ENCODE assay signal across 11 mouse cellular contexts in genomic region chr12:111794102-111794501, GRCm38 (mm10). TPM values are rescaled to one million over a fixed set of nuclear protein-coding genes. Genes with fewer than 3 reads are reported as not detected.
A peak's percentile ranks its signal among the peaks of the same experiment; 100 is the strongest.
DNase-seq lines count a peak whose midpoint lies in the region; ATAC-seq and TF ChIP-seq lines count a peak whose summit lies in the region.
"Had no signal": no experiment of that assay in that cellular context is flagged by ENCODE, and none has a peak within 500 bp of the region (broad histone marks: within the 10 kb centered on the region; RNA-seq: fewer than 3 reads in every experiment).

No protein-coding gene starts in this region.

- peaks cover 2 to 3% of the 10 kb centered on the region in 2 experiments; a peak in 2 of 4 replicates for H3K4me1 ChIP-seq in liver, embryonic 14.5 days (replicated peaks; ENCODE audit: control insufficient read depth in 2 of 2, insufficient read depth in 2 of 2, low read length in 1 of 2)
- H3K4me1 ChIP-seq: embryonic facial prominence, embryonic 15.5 days; neural tube, embryonic 13.5 days had no signal

- H3K9me3 ChIP-seq in liver, embryonic 14.5 days (ENCODE audit: control insufficient read depth, low read length), result no peaks in the 10 kb centered on the region
- H3K9me3 ChIP-seq: embryonic facial prominence, embryonic 15.5 days; neural tube, embryonic 13.5 days had no signal

- no peak overlapping the region for H3K4me3 ChIP-seq in liver, embryonic 14.5 days (ENCODE audit: insufficient read depth in 1 of 2, low read depth in 2 of 2, low read length in 2 of 2)
- H3K4me3 ChIP-seq: embryonic facial prominence, embryonic 15.5 days; neural tube, embryonic 13.5 days had no signal

- ATAC-seq in liver, embryonic 14.5 days (ENCODE audit: insufficient read depth), result peak; percentile 57
- ATAC-seq in monocyte, adult 5-6 weeks (replicated peaks; ENCODE audit: insufficient number of reproducible peaks, low FRiP score, low TSS enrichment, poor library complexity, severe bottlenecking), result no peak
- ATAC-seq: Patski had no signal

- peaks cover 5% of the 10 kb centered on the region for H3K36me3 ChIP-seq in liver, embryonic 14.5 days (replicated peaks; ENCODE audit: control insufficient read depth, insufficient read depth, low read depth)

- no peak overlapping the region for H3K4me2 ChIP-seq in liver, embryonic 14.5 days (ENCODE audit: low read depth)
- H3K4me2 ChIP-seq: embryonic facial prominence, embryonic 15.5 days; neural tube, embryonic 13.5 days had no signal

- DNase-seq in layer of hippocampus, adult 9-11 months, result peak; percentile 72
- no peak for DNase-seq in layer of hippocampus, adult 8-10 months (ENCODE audit: low spot score in 2 of 2)
- DNase-seq in cerebellum, adult 9-11 months, result peak; percentile 67
- DNase-seq in heart, postnatal 36 days, result peak; percentile 49 to 62
- no peak for DNase-seq in liver, embryonic 14.5 days (ENCODE audit: low read depth in 3 of 3, low spot score in 3 of 3)
- no peak for DNase-seq in urinary bladder, postnatal 25 days (ENCODE audit: low spot score)
- no peak for DNase-seq in thymus, postnatal 36 days

- no peak for TF ChIP-seq CTCF in liver, embryonic 14.5 days (IDR thresholded peaks at IDR 0.05; ENCODE audit: low read depth)

- WGBS in liver, embryonic 14.5 days (ENCODE audit: insufficient replicate concordance), result 39% methylated on average over 22 of the region's 22 CpGs

- TF ChIP-seq EP300 in liver, embryonic 14.5 days (IDR thresholded peaks at IDR 0.05; ENCODE audit: low read depth), result no peak

- no peak overlapping the region for H3K27ac ChIP-seq in liver, embryonic 14.5 days
- H3K27ac ChIP-seq: neural tube, embryonic 13.5 days had no signal

- intact Hi-C loops in heart, postnatal 36 days (cut with DNase I), result no loop called here

- no peak overlapping the region for H3K9ac ChIP-seq in liver, embryonic 14.5 days (replicated peaks)
- H3K9ac ChIP-seq: embryonic facial prominence, embryonic 15.5 days; neural tube, embryonic 13.5 days had no signal

- H3K27me3 ChIP-seq in liver, embryonic 14.5 days (ENCODE audit: control insufficient read depth, insufficient read depth, low read length), result no peaks in the 10 kb centered on the region
- H3K27me3 ChIP-seq: embryonic facial prominence, embryonic 15.5 days; neural tube, embryonic 13.5 days; Patski had no signal

RNA-seq across cellular contexts. Expression of gene Xrcc3, which starts 19.6 kb away (rescaled TPM):
- total RNA-seq in layer of hippocampus, adult 8-10 months (2022), result 1 to 10 TPM; 3.7 to 5.2 (median 4.5) TPM
- total RNA-seq in heart, postnatal 36 days (2021), result 1 to 10 TPM in 1 of 2 experiments, under 1 TPM in 1; 0.76 to 1.9 TPM
- 11.7 and 15.5 TPM in 2 replicates for polyA plus RNA-seq in liver, embryonic 14.5 days (2012; rRNA removed)
- 6.6 and 7.5 TPM in 2 replicates for polyA plus RNA-seq in liver, embryonic 14.5 days (2014; fragmentation: Nextera tagmentation; extraction: Ambion mirVana)
- total RNA-seq in monocyte, adult 5-6 weeks (2017), result 0.11 to 2.1 TPM (median 1.9 TPM) in 3 replicates

RNA-seq across cellular contexts. Expression of gene Zfyve21, which starts 19.9 kb away (rescaled TPM):
- 10 to 100 TPM; 21.5 to 26.5 (median 23.9) TPM for total RNA-seq in layer of hippocampus, adult 8-10 months (2022)
- 10 to 100 TPM; 65.3 to 66.5 TPM for total RNA-seq in heart, postnatal 36 days (2021)
- polyA plus RNA-seq in liver, embryonic 14.5 days (2012; rRNA removed), result 35.3 and 38.4 TPM in 2 replicates
- polyA plus RNA-seq in liver, embryonic 14.5 days (2014; fragmentation: Nextera tagmentation; extraction: Ambion mirVana), result 52.0 and 54.5 TPM in 2 replicates
- total RNA-seq in monocyte, adult 5-6 weeks (2017), result 1.0 to 3.8 TPM (median 3.5 TPM) in 3 replicates

RNA-seq across cellular contexts. Expression of gene Klc1, which starts 35.5 kb away (rescaled TPM):
- total RNA-seq in layer of hippocampus, adult 8-10 months (2022), result 100 to 1,000 TPM; 630 to 651 (median 634) TPM
- 10 to 100 TPM; 84.4 to 94.2 TPM for total RNA-seq in heart, postnatal 36 days (2021)
- polyA plus RNA-seq in liver, embryonic 14.5 days (2012; rRNA removed), result 11.3 and 16.3 TPM in 2 replicates
- 14.3 and 17.2 TPM in 2 replicates for polyA plus RNA-seq in liver, embryonic 14.5 days (2014; fragmentation: Nextera tagmentation; extraction: Ambion mirVana)
- total RNA-seq in monocyte, adult 5-6 weeks (2017), result 142 to 241 TPM (median 173 TPM) in 3 replicates

Comparison
In these comparisons a context has a peak if more than half of its experiments do, and no peak if none do; other contexts are left out.
1. DNase-seq: peak in layer of hippocampus, adult 9-11 months (single experiment), cerebellum, adult 9-11 months (single experiment) and heart, postnatal 36 days (2 of 2); none in layer of hippocampus, adult 8-10 months (0 of 2), liver, embryonic 14.5 days (0 of 3), urinary bladder, postnatal 25 days (single experiment) and thymus, postnatal 36 days (0 of 2).